Mouse (Mus musculus) telencephalon, adult 2 months (tissue): ENCODE measurements around the gene Mcpt1.
"Not testable (repeated sequence)": the region's sequence is repeated elsewhere in the genome, so short reads cannot be mapped to it uniquely, and the experiment has no call there.

Source experiments
- DNase-seq: peaks from one replicate; pipeline ENCODE4 v3.0.0-alpha.2; 2011; ENCODE audit warnings: low read depth, low spot score

Mcpt1 gene

GRCm38 (mm10) chr14:56017671-56018070 lies at the start of gene Mcpt1:
Gene Mcpt1 (plus strand): TSS chr14:56017971.
- DNase-seq, result not testable (repeated sequence)

DNA sequence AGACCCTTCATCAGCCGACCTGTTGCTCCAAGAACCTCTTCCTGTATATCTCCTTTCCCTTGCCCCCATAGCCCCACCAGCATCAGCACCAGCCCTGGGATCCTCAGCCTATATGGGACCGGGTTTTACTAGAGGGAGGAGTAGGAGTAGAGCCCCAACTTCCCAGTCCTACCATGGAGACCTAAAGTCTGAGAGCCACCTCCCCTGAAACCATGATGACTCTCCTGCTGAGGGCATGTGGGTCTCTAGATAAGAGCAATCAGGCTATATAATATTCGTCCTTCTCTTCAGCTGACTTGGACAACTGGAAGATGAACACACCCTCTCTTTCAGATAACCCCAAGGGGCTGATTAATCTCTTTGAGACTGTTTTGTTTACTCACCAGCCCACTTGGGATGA lies 30.3 kb upstream of the Mcpt1 start:
- not testable (repeated sequence) for DNase-seq

GRCm38 (mm10) chr14:56013147-56013546 lies 4.6 kb upstream of the Mcpt1 start:
- no peak for DNase-seq

DNA sequence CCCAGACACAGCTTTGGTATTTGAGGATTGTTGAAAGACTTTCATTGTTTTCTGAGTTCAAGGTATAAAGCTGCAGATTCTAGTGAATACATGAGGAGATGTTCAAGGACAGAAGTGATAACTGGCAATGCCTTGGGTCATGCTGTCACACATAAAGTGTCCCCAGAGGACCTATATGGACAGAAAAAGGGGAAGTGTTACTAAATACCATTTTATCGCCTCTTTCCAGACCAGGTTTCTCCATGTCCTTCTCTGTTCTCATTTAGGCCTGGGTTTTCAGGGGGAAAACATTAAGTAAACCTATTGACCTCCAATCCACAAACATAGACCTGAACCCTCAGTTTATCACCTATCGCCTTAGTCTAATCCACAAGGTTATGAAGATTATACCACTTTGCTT lies 3.8 kb upstream of the Mcpt1 start:
- DNase-seq, result no peak

- peak; percentile 3 for DNase-seq
Measured at GRCm38 (mm10) chr14:56019446-56019845, 1.7 kb downstream of the Mcpt1 start.

DNA sequence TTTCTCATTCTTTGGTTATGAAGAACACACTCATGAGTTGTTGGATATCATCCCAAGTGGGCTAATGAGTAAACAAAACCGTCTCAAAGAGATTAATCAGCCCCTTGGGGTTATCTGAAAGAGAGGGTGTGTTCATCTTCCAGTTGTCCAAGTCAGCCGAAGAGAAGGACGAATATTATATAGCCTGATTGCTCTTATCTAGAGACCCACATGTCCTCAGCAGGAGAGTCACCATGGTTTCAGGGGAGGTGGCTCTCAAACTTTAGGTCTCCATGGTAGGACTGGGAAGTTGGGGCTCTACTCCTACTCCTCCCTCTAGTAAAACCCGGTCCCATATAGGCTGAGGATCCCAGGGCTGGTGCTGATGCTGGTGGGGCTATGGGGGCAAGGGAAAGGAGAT lies 3.5 kb downstream of the Mcpt1 start:
- DNase-seq, result not testable (repeated sequence)

- DNase-seq, result not testable (repeated sequence)
Measured at GRCm38 (mm10) chr14:56030395-56030794, 12.6 kb downstream of the Mcpt1 start, which contains the start of gene Mcpt9. Gene Mcpt9 (minus strand): TSS chr14:56030495.

GRCm38 (mm10) chr14:56034433-56034832 lies 16.7 kb downstream of the Mcpt1 start:
- DNase-seq, result no peak

DNA sequence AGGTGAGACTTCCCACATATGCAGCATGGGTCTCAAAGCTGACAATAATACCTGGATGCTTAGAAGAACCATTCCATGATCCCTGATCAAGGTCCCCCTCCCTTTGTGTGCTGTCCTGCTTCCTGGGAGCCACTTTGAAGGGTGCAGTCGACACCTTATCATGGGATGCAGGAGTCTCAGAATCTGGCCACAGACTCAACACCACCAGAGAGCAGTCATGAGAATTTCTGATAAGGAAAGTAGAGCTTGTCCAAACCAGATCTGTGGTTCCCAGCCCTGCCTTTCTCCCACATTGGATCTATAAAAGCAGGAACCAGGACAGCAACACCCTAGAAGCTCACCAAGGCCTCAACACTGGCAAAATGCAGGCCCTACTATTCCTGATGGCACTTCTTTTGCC lies 24.0 kb downstream of the Mcpt1 start, which contains the start of gene Mcpt2:
Gene Mcpt2, plus strand, starts transcription at position 250 of the 400 bp plus-strand sequence.
- DNase-seq, result not testable (repeated sequence)

GRCm38 (mm10) chr14:56055408-56055807 lies 37.6 kb downstream of the Mcpt1 start:
- DNase-seq, result no peak

- DNase-seq, result no peak
Measured at GRCm38 (mm10) chr14:56057722-56058121, 40.0 kb downstream of the Mcpt1 start.

DNA sequence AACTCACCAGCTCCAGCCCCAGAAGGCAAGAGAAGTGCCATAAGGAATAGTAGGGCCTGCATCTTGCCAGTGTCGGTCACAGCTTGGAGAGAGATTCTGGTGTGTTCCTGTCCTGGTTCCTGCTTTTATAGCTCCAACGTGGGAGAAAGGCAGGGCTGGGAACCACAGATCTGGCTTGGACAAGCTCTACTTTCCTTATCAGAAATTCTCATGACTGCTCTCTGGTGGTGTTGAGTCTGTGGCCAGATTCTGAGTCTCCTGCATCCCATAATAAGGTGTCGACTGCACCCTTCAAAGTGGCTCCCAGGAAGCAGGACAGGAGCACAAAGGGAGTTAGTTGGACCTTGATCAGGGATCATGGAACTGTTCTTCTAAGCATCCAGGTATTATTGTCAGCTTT lies 44.4 kb downstream of the Mcpt1 start, which contains the start of gene Mcpt4:
Gene Mcpt4, minus strand, starts transcription at position 101 of the 400 bp plus-strand sequence.
- DNase-seq, result not testable (repeated sequence)
